Mouse (Mus musculus) ES-Bruce4 (cell line): ENCODE results near the gene Bloc1s5. TPM values are rescaled to one million over a fixed set of nuclear protein-coding genes. Genes with fewer than 3 reads are reported as not detected.
A peak's percentile ranks its signal among the peaks of the same experiment; 100 is the strongest.
"Not testable (repeated sequence)": the region's sequence is repeated elsewhere in the genome, so short reads cannot be mapped to it uniquely, and the experiment has no call there.

Experiments
- H3K27ac ChIP-seq: 2 replicates; pipeline ENCODE4 v1.5.1; 2012; ENCODE audit warnings: low read length, inconsistent platforms; ENCODE audit not compliant: insufficient read depth
- H3K27me3 ChIP-seq: 2 replicates; pipeline ENCODE4 v1.6.1; 2012; ENCODE audit warnings: mild to moderate bottlenecking, low read length, inconsistent platforms; ENCODE audit not compliant: control insufficient read depth, poor library complexity, insufficient read depth, severe bottlenecking
- H3K36me3 ChIP-seq: 2 replicates; pipeline ENCODE4 v1.6.1; 2012; ENCODE audit warnings: inconsistent platforms, mild to moderate bottlenecking, low read length, moderate library complexity; ENCODE audit not compliant: control insufficient read depth, poor library complexity, insufficient read depth, severe bottlenecking
- H3K4me1 ChIP-seq: one replicate; pipeline ENCODE4 v1.8.1; 2011; ENCODE audit warnings: low read length; ENCODE audit not compliant: control insufficient read depth, insufficient read depth
- H3K4me3 ChIP-seq: 2 replicates; pipeline ENCODE4 v1.5.1; 2011; ENCODE audit warnings: low read depth, mild to moderate bottlenecking, low read length
- H3K9ac ChIP-seq: 2 replicates; pipeline ENCODE4 v1.6.1; 2012; ENCODE audit warnings: low read depth, mild to moderate bottlenecking, inconsistent platforms; ENCODE audit not compliant: poor library complexity, severe bottlenecking
- H3K9me3 ChIP-seq: replicated peaks from 2 replicates; pipeline ENCODE4 v1.6.1; 2012; ENCODE audit warnings: mild to moderate bottlenecking, low read length, inconsistent platforms; ENCODE audit not compliant: control insufficient read depth, poor library complexity, insufficient read depth, severe bottlenecking
- CTCF ChIP-seq: IDR thresholded peaks from one replicate; pipeline ENCODE4 v1.8.1; 2011; ENCODE audit warnings: low read depth, low read length
- EP300 ChIP-seq: IDR thresholded peaks from 2 replicates; pipeline ENCODE4 v1.6.1; 2011; ENCODE audit warnings: low read depth, low read length; ENCODE audit not compliant: insufficient read depth
- POLR2A ChIP-seq: IDR thresholded peaks from one replicate; pipeline ENCODE4 v1.8.1; 2011; ENCODE audit warnings: low read length; ENCODE audit not compliant: insufficient read depth
- polyA plus RNA-seq: library from polyadenylated mRNA; stranded (reverse); fragments of >200 nt; gene quantifications from 2 replicates; pipeline ENCODE4 v1.2.4, GENCODE M21; 2011; ENCODE audit warnings: low read depth; ENCODE audit not compliant: missing spikeins, insufficient read depth, insufficient read length

The Bloc1s5 gene
- polyA plus RNA-seq: 3.9 and 5.1 TPM in 2 replicates

- H3K4me1 ChIP-seq: no peaks in the 10 kb centered on the region
- peak within 1 kb of the TSS; percentile 94 for H3K4me3 ChIP-seq
- H3K27ac ChIP-seq: no peak within 1 kb of the TSS
These were observed at the start of gene Bloc1s5 for GRCm38 (mm10) chr13:38634800-38635269. TSS of gene Bloc1s5 (minus strand) at chr13:38635109.

GRCm38 (mm10) chr13:38672336-38672735 is 37.4 kb upstream of the Bloc1s5 start:
- H3K4me1 ChIP-seq: no peaks in the 10 kb centered on the region
- H3K36me3 ChIP-seq: no peaks in the 10 kb centered on the region
- no peak for TF ChIP-seq POLR2A
- no peak for TF ChIP-seq CTCF
- TF ChIP-seq EP300: no peak
- no peak overlapping the region for H3K27ac ChIP-seq
- H3K9ac ChIP-seq: no peak overlapping the region
- no peaks in the 10 kb centered on the region for H3K27me3 ChIP-seq
- no peaks in the 10 kb centered on the region for H3K9me3 ChIP-seq
- no peak overlapping the region for H3K4me3 ChIP-seq

More at GRCm38 (mm10) chr13:38634800-38635269, at the start of gene Bloc1s5:
- no peaks in the 10 kb centered on the region; the same call in 1 of the 2 replicates for H3K27me3 ChIP-seq
- TF ChIP-seq CTCF: no peak
- peak; percentile 35; the same call in 1 of the 2 replicates for TF ChIP-seq EP300
- TF ChIP-seq POLR2A: peak; percentile 17
- no peaks in the 10 kb centered on the region for H3K36me3 ChIP-seq
- H3K9me3 ChIP-seq: no peaks in the 10 kb centered on the region
- peak within 1 kb of the TSS; percentile 65 for H3K9ac ChIP-seq

GRCm38 (mm10) chr13:38671451-38671850 is 36.5 kb upstream of the Bloc1s5 start:
- not testable (repeated sequence) for H3K27ac ChIP-seq, H3K9me3 ChIP-seq, H3K4me1 ChIP-seq, H3K27me3 ChIP-seq, H3K4me3 ChIP-seq, H3K9ac ChIP-seq, H3K36me3 ChIP-seq

- Histone ChIP-seq H3K27ac (no peak overlapping the region), H3K4me1 (peaks cover 2% of the 10 kb centered on the region), H3K9me3 (no peaks in the 10 kb centered on the region), H3K9ac (no peak overlapping the region), H3K4me3 (no peak overlapping the region), H3K36me3 (no peaks in the 10 kb centered on the region), H3K27me3 (no peaks in the 10 kb centered on the region)
- TF ChIP-seq EP300: no peak
- TF ChIP-seq POLR2A: no peak
- TF ChIP-seq CTCF: no peak
These were observed 35.1 kb upstream of the Bloc1s5 start for GRCm38 (mm10) chr13:38670051-38670450.

- H3K4me1 ChIP-seq: peaks cover 5% of the 10 kb centered on the region
- H3K27me3 ChIP-seq: no peaks in the 10 kb centered on the region
- H3K4me3 ChIP-seq: no peak overlapping the region
- H3K27ac ChIP-seq: no peak overlapping the region
- TF ChIP-seq CTCF: peak; percentile 78
- TF ChIP-seq POLR2A: no peak
- no peaks in the 10 kb centered on the region for H3K9me3 ChIP-seq
- no peaks in the 10 kb centered on the region for H3K36me3 ChIP-seq
- H3K9ac ChIP-seq: no peak overlapping the region
These were observed 33.6 kb upstream of the Bloc1s5 start for GRCm38 (mm10) chr13:38668514-38668913.

GRCm38 (mm10) chr13:38664753-38665152 is 29.8 kb upstream of the Bloc1s5 start:
- no peak overlapping the region for H3K27ac ChIP-seq
- TF ChIP-seq EP300 (no peak), POLR2A (no peak)
- peaks cover 5% of the 10 kb centered on the region for H3K4me1 ChIP-seq
- H3K27me3 ChIP-seq: no peaks in the 10 kb centered on the region
- H3K9me3 ChIP-seq: peaks cover 10% of the 10 kb centered on the region; the same call in 1 of the 2 replicates
- H3K36me3 ChIP-seq: no peaks in the 10 kb centered on the region
- no peak overlapping the region for H3K4me3 ChIP-seq
- no peak overlapping the region for H3K9ac ChIP-seq
